Mouse (Mus musculus) liver, embryonic 16.5 days (tissue): ENCODE data around the gene Slc6a19. TPM values are rescaled to one million over a fixed set of nuclear protein-coding genes. Genes with fewer than 3 reads are reported as not detected.
"Not testable (repeated sequence)": the region's sequence is repeated elsewhere in the genome, so short reads cannot be mapped to it uniquely, and the experiment has no call there.

ENCODE experiments used
- ATAC-seq: fragments of 200-750 bp; cut with Nextera tagmentation; 2 replicates; pipeline ENCODE4 v1.8.0; 2017; ENCODE audit warnings: low read depth, mild to moderate bottlenecking, moderate number of reproducible peaks, moderate library complexity
- H3K27ac ChIP-seq: fragments of 300-500 bp; sonication (generic); 2 replicates; pipeline ENCODE4 v1.5.1; 2014; ENCODE audit warnings: mild to moderate bottlenecking, low read length
- H3K27me3 ChIP-seq: fragments of 300-500 bp; sonication (generic); 2 replicates; pipeline ENCODE4 v1.6.1; 2014; ENCODE audit warnings: low read depth, low read length, mixed read lengths; ENCODE audit not compliant: control insufficient read depth, insufficient read depth
- H3K36me3 ChIP-seq: fragments of 300-500 bp; sonication (generic); 2 replicates; pipeline ENCODE4 v1.6.1; 2014; ENCODE audit warnings: mild to moderate bottlenecking; ENCODE audit not compliant: control insufficient read depth, insufficient read depth
- H3K4me1 ChIP-seq: fragments of 300-500 bp; sonication (generic); 2 replicates; pipeline ENCODE4 v1.6.1; 2014; ENCODE audit warnings: low read depth, low read length, mixed read lengths; ENCODE audit not compliant: control insufficient read depth
- H3K4me2 ChIP-seq: fragments of 300-500 bp; sonication (generic); 2 replicates; pipeline ENCODE4 v1.6.1; 2014; ENCODE audit warnings: low read depth, low read length, mixed read lengths
- H3K4me3 ChIP-seq: fragments of 300-500 bp; sonication (generic); 2 replicates; pipeline ENCODE4 v1.5.1; 2014; ENCODE audit warnings: low read depth, mild to moderate bottlenecking, low read length
- H3K9ac ChIP-seq: fragments of 300-500 bp; sonication (generic); 2 replicates; pipeline ENCODE4 v1.6.1; 2014; ENCODE audit warnings: low read depth, low read length
- H3K9me3 ChIP-seq: fragments of 300-500 bp; sonication (generic); replicated peaks from 2 replicates; pipeline ENCODE4 v1.6.1; 2016; ENCODE audit warnings: low read length; ENCODE audit not compliant: control insufficient read depth
- WGBS: fragments of 180-500 bp; shearing (Covaris S2); extraction: QIAGEN DNeasy Blood & Tissue Kit; methylation state at CpG from one replicate; pipeline ENCODE4 v1.1.7; 2014; ENCODE audit not compliant: insufficient replicate concordance; 5-methylcytosine and 5-hydroxymethylcytosine counted together
- polyA plus RNA-seq: library from polyadenylated mRNA; unstranded; fragments of >200 nt; fragmentation: Nextera tagmentation; extraction: Ambion mirVana; gene quantifications from 2 replicates; pipeline ENCODE4 v1.2.1, GENCODE M21; 2015

The Slc6a19 gene
- polyA plus RNA-seq = 1.0 and 1.6 TPM in 2 replicates

DNA sequence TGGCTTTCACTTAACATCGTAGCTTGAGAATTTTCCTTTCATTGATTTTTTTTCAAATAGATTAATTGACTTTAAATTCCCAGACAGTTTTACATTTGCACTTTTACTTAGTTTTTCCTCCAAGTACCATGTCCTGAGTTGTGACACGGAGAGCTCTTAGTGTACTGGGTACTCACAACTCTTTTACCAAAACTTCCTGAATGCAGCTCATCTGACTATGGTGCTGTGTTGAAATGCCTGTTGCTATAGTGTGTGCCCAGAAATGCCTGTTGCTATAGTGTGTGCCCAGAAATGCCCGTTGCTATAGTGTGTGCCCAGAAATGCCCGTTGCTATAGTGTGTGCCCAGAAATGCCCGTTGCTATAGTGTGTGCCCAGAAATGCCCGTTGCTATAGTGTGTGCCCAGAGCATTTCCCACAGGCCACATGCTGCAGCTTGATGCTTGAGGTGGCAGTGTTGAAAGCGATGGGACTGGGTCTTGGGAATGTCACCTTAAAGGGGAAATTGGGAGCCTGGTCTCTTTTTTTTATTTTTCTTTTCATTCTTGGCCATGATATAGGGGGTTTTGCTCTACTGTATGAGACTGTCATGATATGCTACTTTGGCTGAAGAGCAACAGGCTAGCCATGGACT lies at the start of gene Slc6a19:
Gene Slc6a19 (minus strand): TSS at position 172 of the 632 bp plus-strand sequence.
- no peak for ATAC-seq
- H3K4me3 ChIP-seq = no peak within 1 kb of the TSS
- H3K4me1 ChIP-seq = no peaks in the 10 kb centered on the region
- H3K27me3 ChIP-seq = no peaks in the 10 kb centered on the region
- no peak within 1 kb of the TSS for H3K9ac ChIP-seq
- no peak within 1 kb of the TSS for H3K4me2 ChIP-seq
- H3K9me3 ChIP-seq = no peaks in the 10 kb centered on the region
- no peaks in the 10 kb centered on the region for H3K36me3 ChIP-seq
- H3K27ac ChIP-seq = no peak within 1 kb of the TSS
- WGBS = 65% methylated on average over 7 of the region's 7 CpGs

- WGBS = 61% methylated on average over 3 of the region's 3 CpGs
- no peak for ATAC-seq
- Histone ChIP-seq H3K27ac (no peak overlapping the region), H3K4me2 (no peak overlapping the region), H3K27me3 (no peaks in the 10 kb centered on the region), H3K36me3 (no peaks in the 10 kb centered on the region), H3K4me3 (no peak overlapping the region), H3K9me3 (no peaks in the 10 kb centered on the region), H3K9ac (no peak overlapping the region), H3K4me1 (no peaks in the 10 kb centered on the region; the same call in 1 of the 2 replicates)
Measured at GRCm38 (mm10) chr13:73751284-73751683, 46.6 kb upstream of the Slc6a19 start.

- 51% methylated on average over 6 of the region's 6 CpGs for WGBS
- ATAC-seq = no peak
- no peaks in the 10 kb centered on the region for H3K36me3 ChIP-seq
- H3K9ac ChIP-seq = no peak overlapping the region
- no peaks in the 10 kb centered on the region; the same call in 1 of the 2 replicates for H3K4me1 ChIP-seq
- H3K27ac ChIP-seq = no peak overlapping the region
- no peaks in the 10 kb centered on the region for H3K27me3 ChIP-seq
- no peaks in the 10 kb centered on the region for H3K9me3 ChIP-seq
- H3K4me2 ChIP-seq = no peak overlapping the region
- H3K4me3 ChIP-seq = no peak overlapping the region
Measured at GRCm38 (mm10) chr13:73750435-73750834, 45.8 kb upstream of the Slc6a19 start.

DNA sequence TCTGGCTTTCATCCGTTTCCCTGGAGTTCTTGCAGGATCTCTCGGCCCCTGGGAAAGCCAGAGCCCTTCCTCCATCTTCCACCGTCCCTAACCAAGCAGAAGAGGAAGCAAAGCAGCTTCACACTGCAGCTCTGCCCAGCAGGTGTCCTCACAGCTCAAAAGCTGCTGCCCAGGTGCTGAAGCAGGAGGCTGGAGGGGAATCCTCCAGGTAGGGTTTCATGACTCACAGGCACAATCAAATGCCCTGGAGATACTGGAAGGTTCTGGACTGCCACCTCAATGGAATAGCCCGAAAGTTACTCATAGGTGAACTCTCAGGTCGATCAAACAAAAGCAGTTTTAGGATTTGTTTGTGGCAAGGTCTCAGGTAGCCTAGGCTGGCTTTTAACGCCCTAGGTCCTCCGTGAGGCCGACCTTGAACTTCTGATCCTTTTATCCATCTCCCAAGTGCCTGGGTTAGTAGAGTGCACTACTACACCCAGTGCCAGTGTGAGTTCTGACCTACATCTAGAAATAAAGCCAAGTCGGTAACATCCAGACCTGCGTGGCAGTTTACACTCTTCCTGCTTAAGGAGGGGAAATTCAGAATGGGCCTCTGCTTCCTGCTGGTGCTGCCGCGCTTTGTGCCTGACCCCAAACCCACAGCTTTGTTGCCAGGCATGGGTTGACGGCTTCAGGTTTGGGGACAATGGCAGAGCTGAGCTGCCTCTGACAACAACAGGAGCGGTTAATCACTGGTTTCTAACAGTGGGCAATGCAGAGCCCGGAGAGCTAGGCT lies 44.2 kb upstream of the Slc6a19 start:
- 18% methylated on average over 15 of the region's 15 CpGs for WGBS
- Histone ChIP-seq H3K27me3 (no peaks in the 10 kb centered on the region), H3K9me3 (no peaks in the 10 kb centered on the region), H3K36me3 (no peaks in the 10 kb centered on the region), H3K4me1 (no peaks in the 10 kb centered on the region), H3K27ac (no peak overlapping the region), H3K4me2 (no peak overlapping the region), H3K4me3 (no peak overlapping the region), H3K9ac (no peak overlapping the region)
- 0 out of 2 replicates have a peak, but pooled peaks have one; percentile 35 for ATAC-seq

DNA sequence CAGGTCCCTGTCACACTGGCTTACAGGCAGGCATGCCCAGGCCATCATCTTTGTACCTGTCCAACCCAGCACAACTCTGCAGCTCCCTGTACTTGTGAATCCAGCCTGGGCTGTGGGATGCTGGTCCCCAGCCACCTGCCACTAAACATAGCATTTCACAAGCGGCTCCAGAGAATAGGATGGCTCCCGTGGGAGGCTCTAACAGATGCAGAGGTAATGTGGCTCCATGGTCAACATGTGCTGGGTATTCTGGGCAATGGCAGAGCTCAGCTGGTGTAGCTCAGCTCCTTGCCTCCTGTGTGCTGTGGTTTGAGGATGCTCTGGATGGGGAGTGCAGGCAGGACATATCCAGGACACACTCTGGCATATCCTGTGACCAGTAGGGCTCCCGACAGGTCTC lies 39.0 kb upstream of the Slc6a19 start:
- Histone ChIP-seq H3K9ac (no peak overlapping the region), H3K27ac (no peak overlapping the region), H3K4me3 (no peak overlapping the region), H3K4me1 (no peaks in the 10 kb centered on the region), H3K4me2 (no peak overlapping the region), H3K27me3 (no peaks in the 10 kb centered on the region), H3K9me3 (no peaks in the 10 kb centered on the region), H3K36me3 (no peaks in the 10 kb centered on the region)
- WGBS = 50% methylated on average over 3 of the region's 3 CpGs
- ATAC-seq = no peak

DNA sequence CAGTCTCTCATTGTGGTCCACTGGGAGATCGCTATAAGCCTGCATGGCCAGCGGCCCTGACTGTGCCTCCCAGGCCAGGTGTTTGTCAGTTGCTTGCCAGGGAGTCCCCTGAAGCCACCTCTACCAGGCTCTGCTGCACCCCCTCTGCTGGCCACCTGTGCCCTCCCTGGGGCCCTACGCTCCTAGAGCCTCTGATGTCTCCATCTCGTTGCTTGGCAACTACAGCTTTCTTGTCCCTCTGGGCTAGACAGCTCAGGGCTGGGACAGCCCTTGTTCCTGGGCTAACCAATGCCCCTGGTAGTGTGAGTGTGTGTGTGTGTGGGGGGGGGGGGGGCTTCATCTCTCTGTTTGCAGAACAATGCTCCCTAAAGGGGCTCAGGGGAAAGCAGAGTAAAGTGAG lies 38.3 kb upstream of the Slc6a19 start:
- no peak for ATAC-seq
- Histone ChIP-seq H3K9ac (no peak overlapping the region), H3K36me3 (no peaks in the 10 kb centered on the region), H3K27me3 (no peaks in the 10 kb centered on the region), H3K4me2 (no peak overlapping the region), H3K4me3 (no peak overlapping the region), H3K9me3 (no peaks in the 10 kb centered on the region), H3K27ac (no peak overlapping the region), H3K4me1 (no peaks in the 10 kb centered on the region)
- 50% methylated on average over 4 of the region's 4 CpGs for WGBS

DNA sequence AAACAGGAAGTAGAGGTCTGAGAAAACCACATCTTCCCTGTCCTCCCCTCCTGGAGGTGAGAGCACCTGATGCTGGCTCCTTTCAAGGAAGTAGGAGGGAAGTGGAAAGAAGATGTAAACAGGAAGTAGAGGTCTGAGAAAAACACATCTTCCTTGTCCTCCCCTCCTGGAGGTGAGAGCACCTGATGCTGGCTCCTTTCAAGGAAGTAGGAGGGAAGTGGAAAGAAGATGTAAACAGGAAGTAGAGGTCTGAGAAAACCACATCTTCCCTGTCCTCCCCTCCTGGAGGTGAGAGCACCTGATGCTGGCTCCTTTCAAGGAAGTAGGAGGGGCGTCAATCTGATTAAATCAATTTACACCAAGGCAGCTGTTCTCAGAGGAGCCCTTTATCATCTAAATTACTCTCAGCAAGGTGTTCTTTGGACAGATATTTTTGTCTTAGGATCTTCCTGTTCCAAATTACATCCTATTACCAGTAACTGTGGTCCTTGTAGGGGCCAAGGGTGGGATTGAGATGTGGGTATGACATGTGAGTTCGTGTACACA lies 35.8 kb upstream of the Slc6a19 start:
- H3K27ac ChIP-seq, H3K4me3 ChIP-seq, H3K4me2 ChIP-seq, H3K9me3 ChIP-seq, H3K27me3 ChIP-seq, ATAC-seq, H3K9ac ChIP-seq, H3K36me3 ChIP-seq, H3K4me1 ChIP-seq: not testable (repeated sequence)
- 24% methylated on average over 2 of the region's 2 CpGs for WGBS

GRCm38 (mm10) chr13:73736943-73737342 lies 32.3 kb upstream of the Slc6a19 start:
- no peaks in the 10 kb centered on the region for H3K36me3 ChIP-seq
- 36% methylated on average over 3 of the region's 3 CpGs for WGBS
- peaks cover 14% of the 10 kb centered on the region for H3K27me3 ChIP-seq
- no peak for ATAC-seq
- no peak overlapping the region for H3K27ac ChIP-seq
- no peak overlapping the region for H3K9ac ChIP-seq
- no peak overlapping the region for H3K4me3 ChIP-seq
- H3K4me2 ChIP-seq = no peak overlapping the region
- H3K9me3 ChIP-seq = no peaks in the 10 kb centered on the region
- H3K4me1 ChIP-seq = no peaks in the 10 kb centered on the region; the same call in 1 of the 2 replicates

GRCm38 (mm10) chr13:73735928-73736327 lies 31.3 kb upstream of the Slc6a19 start:
- H3K9me3 ChIP-seq = no peaks in the 10 kb centered on the region
- WGBS = 31% methylated on average over 2 of the region's 2 CpGs
- peaks cover 14% of the 10 kb centered on the region for H3K27me3 ChIP-seq
- no peaks in the 10 kb centered on the region for H3K36me3 ChIP-seq
- H3K27ac ChIP-seq = no peak overlapping the region
- no peaks in the 10 kb centered on the region; the same call in 1 of the 2 replicates for H3K4me1 ChIP-seq
- no peak overlapping the region for H3K4me3 ChIP-seq
- no peak overlapping the region for H3K9ac ChIP-seq
- H3K4me2 ChIP-seq = no peak overlapping the region
- no peak for ATAC-seq
